Mouse (Mus musculus): ENCODE results near the gene Igfbp3. TPM values are rescaled to one million over a fixed set of nuclear protein-coding genes. Genes with fewer than 3 reads are reported as not detected.

Gene Igfbp3
- polyA plus RNA-seq, 1 experiment = 11.0 TPM

DNA sequence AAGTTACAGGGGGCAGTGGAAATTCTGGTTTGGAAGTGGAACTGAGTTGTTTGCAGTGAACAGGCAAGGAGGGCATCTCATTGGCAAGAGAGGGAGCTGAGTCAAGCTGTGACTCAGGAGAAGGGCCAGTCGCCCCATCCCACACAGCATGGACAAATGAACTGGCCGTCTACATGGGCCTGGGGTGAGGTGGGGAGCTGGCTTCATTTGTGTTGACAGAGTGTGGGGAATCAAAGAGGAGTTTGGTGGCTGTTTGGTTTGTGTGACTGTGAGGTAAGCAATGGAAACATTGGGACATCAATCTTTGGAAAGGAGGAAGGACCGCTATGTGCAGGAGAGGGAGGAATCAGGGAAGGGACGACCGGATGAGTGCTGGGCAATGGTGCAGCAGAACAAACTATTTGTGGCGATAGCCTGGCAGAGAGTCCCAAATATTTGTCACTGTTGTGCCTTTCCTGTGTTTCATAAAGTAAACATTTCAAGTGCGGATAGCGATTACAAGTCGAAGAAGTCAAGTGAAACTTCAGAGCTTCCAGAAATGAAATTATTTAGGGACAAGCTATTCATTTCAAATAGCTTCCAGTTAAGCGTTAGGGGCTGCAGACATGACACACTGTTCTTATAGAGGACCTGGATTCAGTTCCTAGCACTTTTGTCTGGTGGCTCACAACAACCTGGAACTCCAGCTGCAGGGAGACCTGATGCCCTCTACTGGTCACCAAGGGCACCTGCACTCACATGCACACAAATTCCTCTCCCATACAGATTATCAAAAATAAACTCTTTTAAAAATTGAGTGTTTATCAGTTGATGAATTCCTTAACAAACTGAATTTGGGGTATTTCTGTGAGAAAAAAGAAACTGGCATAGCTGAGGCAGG lies 19.1 kb downstream of the Igfbp3 start:
- Histone ChIP-seq H3K27ac (ENCODE audit: insufficient read depth, low read length) (no peak overlapping the region), H3K27me3 (ENCODE audit: control insufficient read depth, insufficient read depth, low read length) (no peaks in the 10 kb centered on the region), H3K4me1 (ENCODE audit: control insufficient read depth, insufficient read depth, low read length) (no peaks in the 10 kb centered on the region; the same call in 1 of the 2 replicates), H3K4me3 (replicated peaks; ENCODE audit: insufficient read depth, low read depth, low read length) (no peak overlapping the region)
- WGBS = 87% methylated on average over 10 of the region's 10 CpGs
- DNase-seq = no peak
- TF ChIP-seq POLR2A (IDR thresholded peaks at IDR 0.05; ENCODE audit: borderline replicate concordance, insufficient read depth, low read length) = no peak
- 0 out of 2 replicates have a peak, but pooled peaks have one; percentile 18 for TF ChIP-seq CTCF (IDR thresholded peaks at IDR 0.05; ENCODE audit: borderline replicate concordance, insufficient read depth, low read depth, low read length)

DNA sequence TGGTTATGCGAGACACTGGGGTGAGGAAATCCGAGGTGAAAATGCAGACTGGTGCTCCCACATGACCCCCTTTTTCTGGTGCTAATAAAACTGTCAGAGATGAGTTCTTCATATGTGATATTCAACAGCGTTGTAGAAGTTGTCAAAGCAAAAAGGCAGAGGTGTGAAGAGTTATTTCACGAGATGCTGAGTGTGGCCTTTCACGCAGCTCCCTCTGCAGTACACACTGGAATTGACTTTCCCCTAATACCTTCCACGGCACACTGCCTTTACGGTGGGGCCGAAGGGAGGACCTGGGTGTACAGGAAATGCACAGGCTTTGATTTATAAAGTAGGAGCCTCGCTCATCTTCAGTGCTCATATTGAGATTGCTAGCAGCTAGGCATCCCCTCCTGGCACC lies 20.6 kb downstream of the Igfbp3 start:
- TF ChIP-seq POLR2A (IDR thresholded peaks at IDR 0.05; ENCODE audit: borderline replicate concordance, insufficient read depth, low read length) (no peak), CTCF (IDR thresholded peaks at IDR 0.05; ENCODE audit: borderline replicate concordance, insufficient read depth, low read depth, low read length) (no peak)
- Histone ChIP-seq H3K4me1 (ENCODE audit: control insufficient read depth, insufficient read depth, low read length) (no peaks in the 10 kb centered on the region; the same call in 1 of the 2 replicates), H3K4me3 (replicated peaks; ENCODE audit: insufficient read depth, low read depth, low read length) (no peak overlapping the region), H3K27ac (ENCODE audit: insufficient read depth, low read length) (no peak overlapping the region), H3K27me3 (ENCODE audit: control insufficient read depth, insufficient read depth, low read length) (no peaks in the 10 kb centered on the region)
- 84% methylated on average over 9 of the region's 9 CpGs for WGBS
- DNase-seq = no peak

DNA sequence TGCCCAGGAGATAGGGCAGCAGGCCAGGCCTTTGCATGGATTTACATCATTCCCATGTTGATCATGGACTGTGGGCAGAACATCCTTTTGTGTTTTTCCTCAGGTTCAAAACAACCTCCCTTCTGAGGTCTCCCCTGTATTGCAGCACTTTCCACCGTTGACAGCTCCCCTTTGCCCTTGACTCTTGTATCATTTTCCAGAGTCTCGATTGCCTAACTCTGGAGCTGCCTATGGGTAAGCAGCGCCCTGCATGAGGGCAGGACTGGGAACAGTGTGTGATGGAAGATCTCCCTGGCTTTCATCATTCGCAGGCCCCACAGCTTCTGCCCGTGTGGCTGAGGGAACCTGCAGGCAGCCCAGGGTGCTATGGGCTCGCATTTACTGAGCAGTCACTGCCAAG lies 21.0 kb downstream of the Igfbp3 start:
- no peak for TF ChIP-seq CTCF (IDR thresholded peaks at IDR 0.05; ENCODE audit: borderline replicate concordance, insufficient read depth, low read depth, low read length)
- no peak for TF ChIP-seq POLR2A (IDR thresholded peaks at IDR 0.05; ENCODE audit: borderline replicate concordance, insufficient read depth, low read length)
- no peak overlapping the region for H3K27ac ChIP-seq (ENCODE audit: insufficient read depth, low read length)
- 69% methylated on average over 6 of the region's 6 CpGs for WGBS
- DNase-seq = no peak
- no peaks in the 10 kb centered on the region for H3K27me3 ChIP-seq (ENCODE audit: control insufficient read depth, insufficient read depth, low read length)
- H3K4me3 ChIP-seq (replicated peaks; ENCODE audit: insufficient read depth, low read depth, low read length) = no peak overlapping the region
- no peaks in the 10 kb centered on the region for H3K4me1 ChIP-seq (ENCODE audit: control insufficient read depth, insufficient read depth, low read length)

DNA sequence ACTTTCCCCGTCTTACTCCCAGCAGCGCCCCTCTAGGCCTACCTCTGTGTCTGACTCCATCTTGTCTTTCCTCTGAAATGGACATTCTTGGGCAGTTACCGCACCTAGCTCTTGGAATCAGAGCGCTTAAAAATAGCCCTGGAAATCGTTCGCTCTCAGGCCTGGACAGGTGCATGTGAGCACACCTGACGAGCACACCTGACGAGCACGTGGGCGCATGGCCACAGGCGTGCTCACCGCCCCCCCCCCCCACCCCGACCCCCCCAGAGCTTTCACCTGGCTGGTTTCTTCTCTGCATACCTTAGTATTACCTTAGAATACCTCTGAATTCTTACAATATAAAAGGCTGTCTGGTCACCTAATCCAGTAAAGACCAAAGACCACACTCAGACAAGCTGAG lies 25.3 kb downstream of the Igfbp3 start, which contains the start of gene Gm11985:
Gene Gm11985, minus strand, starts transcription at position 101 of the 400 bp plus-strand sequence.
- no peak for DNase-seq
- H3K4me1 ChIP-seq (ENCODE audit: control insufficient read depth, insufficient read depth, low read length) = peaks cover 10% of the 10 kb centered on the region
- WGBS = 67% methylated on average over 13 of the region's 13 CpGs
- no peaks in the 10 kb centered on the region for H3K27me3 ChIP-seq (ENCODE audit: control insufficient read depth, insufficient read depth, low read length)
- no peak within 1 kb of the TSS for H3K4me3 ChIP-seq (replicated peaks; ENCODE audit: insufficient read depth, low read depth, low read length)
- TF ChIP-seq CTCF (IDR thresholded peaks at IDR 0.05; ENCODE audit: borderline replicate concordance, insufficient read depth, low read depth, low read length) = no peak
- TF ChIP-seq POLR2A (IDR thresholded peaks at IDR 0.05; ENCODE audit: borderline replicate concordance, insufficient read depth, low read length) = no peak
- no peak within 1 kb of the TSS for H3K27ac ChIP-seq (ENCODE audit: insufficient read depth, low read length)

DNA sequence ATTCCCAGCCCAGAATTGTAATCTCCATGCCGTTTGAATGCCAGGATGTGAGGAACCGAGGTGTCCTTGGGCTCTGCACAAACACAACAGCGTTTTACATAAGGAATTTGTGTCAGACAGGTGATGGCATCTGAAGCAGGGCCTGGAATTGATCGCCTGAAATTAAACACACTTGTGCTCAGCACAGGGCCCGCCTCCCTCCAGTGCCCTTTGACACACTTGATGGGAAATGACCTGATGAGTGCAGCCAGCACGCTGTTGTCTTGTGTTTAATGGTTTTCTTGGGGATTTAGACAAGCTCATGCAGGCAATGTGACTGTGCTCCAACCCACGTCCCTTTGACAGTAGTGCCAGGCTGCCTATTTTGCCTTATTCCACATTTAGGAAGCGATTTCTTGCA lies 26.3 kb downstream of the Igfbp3 start:
- TF ChIP-seq POLR2A (IDR thresholded peaks at IDR 0.05; ENCODE audit: borderline replicate concordance, insufficient read depth, low read length) = no peak
- TF ChIP-seq CTCF (IDR thresholded peaks at IDR 0.05; ENCODE audit: borderline replicate concordance, insufficient read depth, low read depth, low read length) = no peak
- H3K4me1 ChIP-seq (ENCODE audit: control insufficient read depth, insufficient read depth, low read length) = peaks cover 10% of the 10 kb centered on the region
- 83% methylated on average over 8 of the region's 8 CpGs for WGBS
- no peak overlapping the region for H3K4me3 ChIP-seq (replicated peaks; ENCODE audit: insufficient read depth, low read depth, low read length)
- H3K27ac ChIP-seq (ENCODE audit: insufficient read depth, low read length) = no peak overlapping the region
- DNase-seq = no peak
- no peaks in the 10 kb centered on the region for H3K27me3 ChIP-seq (ENCODE audit: control insufficient read depth, insufficient read depth, low read length)

DNA sequence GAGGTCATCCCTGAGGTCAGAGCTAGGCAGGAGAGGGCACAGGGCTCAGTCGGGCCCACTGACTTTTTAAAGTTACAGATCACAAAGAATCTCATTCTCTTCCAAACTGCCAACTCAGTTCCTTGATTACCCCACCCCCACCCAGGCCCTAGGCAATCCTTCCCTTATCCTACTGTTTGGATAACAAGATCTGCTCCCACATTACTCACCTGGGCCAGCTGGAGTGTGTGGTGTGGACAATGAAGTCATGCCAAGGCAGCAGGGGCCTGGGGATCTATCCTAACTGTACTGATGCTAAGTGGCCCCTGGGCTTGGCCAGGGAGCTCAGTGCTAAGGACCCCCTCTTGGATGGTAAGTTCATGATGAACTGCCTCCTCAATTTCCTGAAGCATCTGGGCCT lies 29.3 kb downstream of the Igfbp3 start:
- Histone ChIP-seq H3K27me3 (ENCODE audit: control insufficient read depth, insufficient read depth, low read length) (no peaks in the 10 kb centered on the region), H3K4me1 (ENCODE audit: control insufficient read depth, insufficient read depth, low read length) (peaks cover 10% of the 10 kb centered on the region), H3K4me3 (replicated peaks; ENCODE audit: insufficient read depth, low read depth, low read length) (no peak overlapping the region), H3K27ac (ENCODE audit: insufficient read depth, low read length) (no peak overlapping the region)
- WGBS = 28% methylated on average over 1 of the region's 1 CpGs
- DNase-seq = no peak
- TF ChIP-seq CTCF (IDR thresholded peaks at IDR 0.05; ENCODE audit: borderline replicate concordance, insufficient read depth, low read depth, low read length) = no peak

DNA sequence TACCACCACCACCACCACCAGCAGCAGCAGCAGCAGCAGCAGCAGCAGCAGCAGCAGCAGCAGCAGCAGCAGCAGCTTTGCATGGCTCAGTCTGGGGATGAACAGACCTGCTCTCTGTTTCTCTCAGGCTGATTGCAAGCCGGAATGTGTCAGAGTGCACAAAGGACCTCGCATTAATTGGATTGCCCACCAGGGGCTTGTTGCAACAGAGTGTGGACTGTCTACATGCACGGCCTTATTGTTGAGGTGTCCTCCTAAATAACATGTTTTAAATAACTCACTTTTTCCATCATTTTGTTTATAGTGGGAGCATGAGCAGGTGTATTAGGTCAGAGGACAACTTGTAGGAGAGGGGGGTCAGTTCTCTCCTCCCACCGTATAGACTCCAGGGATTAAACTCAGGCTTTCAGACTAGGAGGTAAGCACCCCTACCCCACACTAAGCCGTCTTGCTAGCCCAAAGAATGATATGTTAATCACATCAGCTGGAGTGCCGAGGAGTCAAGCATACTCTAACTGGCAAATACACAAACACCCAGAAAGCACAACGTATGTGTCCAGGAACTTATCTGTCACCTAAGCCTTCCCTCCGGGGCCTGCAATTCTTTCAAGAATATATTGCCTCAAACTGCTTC lies 31.2 kb downstream of the Igfbp3 start:
- 38% methylated on average over 8 of the region's 8 CpGs for WGBS
- no peak for DNase-seq
- no peaks in the 10 kb centered on the region for H3K27me3 ChIP-seq (ENCODE audit: control insufficient read depth, insufficient read depth, low read length)
- H3K4me1 ChIP-seq (ENCODE audit: control insufficient read depth, insufficient read depth, low read length) = peaks cover 10% of the 10 kb centered on the region
- H3K4me3 ChIP-seq (replicated peaks; ENCODE audit: insufficient read depth, low read depth, low read length) = no peak overlapping the region
- TF ChIP-seq CTCF (IDR thresholded peaks at IDR 0.05; ENCODE audit: borderline replicate concordance, insufficient read depth, low read depth, low read length) (no peak), POLR2A (IDR thresholded peaks at IDR 0.05; ENCODE audit: borderline replicate concordance, insufficient read depth, low read length) (no peak)
- no peak overlapping the region for H3K27ac ChIP-seq (ENCODE audit: insufficient read depth, low read length)

DNA sequence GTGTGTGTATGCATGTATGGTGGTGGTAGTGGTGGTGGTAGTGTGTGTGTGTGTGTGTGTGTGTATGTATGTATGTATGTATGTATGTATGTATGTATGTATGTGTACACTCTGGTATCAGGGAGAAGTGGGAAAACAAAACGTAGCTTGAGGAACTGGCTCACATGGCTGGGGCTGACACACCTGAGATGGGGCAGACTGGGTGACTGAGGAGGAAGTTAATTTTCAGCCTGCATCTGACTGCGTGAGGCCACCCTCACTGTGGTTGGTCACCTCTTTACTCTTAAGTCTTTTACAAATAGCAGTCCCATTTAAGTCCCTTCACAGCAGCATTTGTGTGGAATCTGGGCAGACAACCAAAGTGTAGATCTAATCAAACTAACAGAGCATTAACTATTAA lies 34.4 kb downstream of the Igfbp3 start:
- no peak overlapping the region for H3K27ac ChIP-seq (ENCODE audit: insufficient read depth, low read length)
- 54% methylated on average over 2 of the region's 2 CpGs for WGBS
- DNase-seq = no peak
- H3K4me1 ChIP-seq (ENCODE audit: control insufficient read depth, insufficient read depth, low read length) = peaks cover 5% of the 10 kb centered on the region
- TF ChIP-seq POLR2A (IDR thresholded peaks at IDR 0.05; ENCODE audit: borderline replicate concordance, insufficient read depth, low read length) (no peak), CTCF (IDR thresholded peaks at IDR 0.05; ENCODE audit: borderline replicate concordance, insufficient read depth, low read depth, low read length) (no peak)
- H3K4me3 ChIP-seq (replicated peaks; ENCODE audit: insufficient read depth, low read depth, low read length) = no peak overlapping the region
- no peaks in the 10 kb centered on the region for H3K27me3 ChIP-seq (ENCODE audit: control insufficient read depth, insufficient read depth, low read length)
